Mouse (Mus musculus) E14TG2a.4 (cell line): ENCODE results near the gene Lrrc28.

Source experiments
- CTCF ChIP-seq: conservative IDR thresholded peaks from 2 replicates; pipeline ENCODE4 v1.5.1; 2014; ENCODE audit warnings: low read length
- NANOG ChIP-seq: IDR thresholded peaks from 2 replicates; pipeline ENCODE4 v1.6.1; 2014; ENCODE audit warnings: borderline replicate concordance, low read length, mixed read lengths

GRCm38 (mm10) chr7:67471295-67471694 is 173.8 kb downstream of the Lrrc28 start:
- no peak for TF ChIP-seq CTCF
- no peak for TF ChIP-seq NANOG
